Mouse (Mus musculus) urinary bladder, postnatal 25 days (tissue): ENCODE results near the gene Col24a1.

ENCODE experiments used
- DNase-seq: peaks from one replicate; pipeline ENCODE4 v3.0.0; 2022; ENCODE audit warnings: low spot score

The Col24a1 gene

DNA sequence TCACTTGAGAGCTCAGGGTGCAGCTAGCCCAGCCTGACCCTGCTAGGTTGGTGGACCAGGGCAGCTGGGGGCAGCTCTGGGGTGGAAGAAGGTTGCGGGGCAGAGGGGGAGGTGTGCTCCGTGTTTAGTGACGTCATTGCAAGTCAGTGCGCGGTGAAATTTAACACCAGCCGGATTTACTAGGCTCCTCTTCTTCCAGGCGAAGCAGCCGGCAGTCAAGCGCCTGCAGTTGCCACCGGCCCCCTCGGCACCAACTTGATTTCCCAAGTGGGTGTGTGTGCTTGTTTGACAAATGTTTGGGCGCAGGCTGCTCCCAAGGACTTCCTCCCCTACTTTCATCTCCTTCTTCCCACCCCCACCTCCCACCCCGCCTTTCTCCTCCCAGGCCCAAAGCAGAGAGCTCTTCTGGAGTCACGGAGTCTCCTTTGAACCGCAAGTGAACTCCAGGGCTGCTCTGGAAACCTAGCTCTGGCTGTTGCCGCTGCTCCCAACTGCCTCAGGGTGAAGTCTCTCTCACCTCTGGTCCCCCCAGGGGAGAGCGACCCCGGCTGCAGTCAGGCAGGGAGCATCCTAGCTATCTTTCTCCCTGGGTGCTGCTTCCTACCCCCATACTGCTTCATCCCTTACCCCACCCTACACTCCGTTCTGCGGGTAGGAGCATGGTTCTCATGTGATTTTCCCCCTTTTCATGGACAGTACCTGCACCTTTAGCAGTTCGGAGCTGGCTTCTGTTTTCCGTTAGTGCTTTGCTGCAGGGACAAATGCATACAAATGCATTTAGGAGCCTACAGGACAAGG lies at the start of gene Col24a1:
TSS of gene Col24a1 (plus strand) at position 136 of the 798 bp plus-strand sequence.
- no peak for DNase-seq

DNA sequence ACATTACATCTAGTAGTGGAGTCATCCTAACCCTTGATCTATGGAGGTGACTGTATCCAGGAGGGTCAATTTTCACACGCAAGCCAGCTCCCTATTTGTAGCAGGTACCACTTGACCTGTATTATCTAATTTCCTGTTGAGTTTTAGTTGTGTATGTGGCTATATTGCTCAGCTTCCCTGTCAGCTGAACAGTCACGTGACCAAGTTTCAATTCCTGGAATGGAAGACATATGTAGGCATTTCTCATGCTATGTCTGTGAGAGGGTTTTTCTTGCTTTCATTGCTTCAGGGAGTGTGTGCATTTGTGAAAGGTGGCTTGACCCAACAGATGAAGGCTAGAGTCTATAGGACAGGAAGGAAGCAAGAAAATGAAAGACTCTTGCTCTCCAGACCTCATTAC lies 44.2 kb upstream of the Col24a1 start:
- DNase-seq, result no peak

DNA sequence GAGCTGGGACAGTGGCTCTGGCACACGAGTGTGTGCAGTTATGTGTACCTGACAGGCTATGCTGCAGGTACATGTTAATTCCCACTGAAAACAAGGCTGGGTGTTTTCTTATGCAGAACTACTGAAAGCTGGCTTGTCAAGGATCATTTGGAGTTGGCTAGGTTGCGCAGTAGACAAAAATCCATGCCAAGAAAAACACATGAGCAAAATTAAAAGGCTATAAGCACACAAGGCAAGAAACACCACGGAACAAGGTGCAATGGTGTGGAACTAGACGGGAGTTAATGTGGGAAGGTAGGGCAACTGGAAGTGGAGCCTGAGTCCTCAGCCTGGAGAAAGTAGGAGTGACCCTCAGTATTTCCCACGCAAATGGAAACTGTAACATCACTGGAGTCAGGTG lies 39.2 kb upstream of the Col24a1 start:
- DNase-seq, result no peak

DNA sequence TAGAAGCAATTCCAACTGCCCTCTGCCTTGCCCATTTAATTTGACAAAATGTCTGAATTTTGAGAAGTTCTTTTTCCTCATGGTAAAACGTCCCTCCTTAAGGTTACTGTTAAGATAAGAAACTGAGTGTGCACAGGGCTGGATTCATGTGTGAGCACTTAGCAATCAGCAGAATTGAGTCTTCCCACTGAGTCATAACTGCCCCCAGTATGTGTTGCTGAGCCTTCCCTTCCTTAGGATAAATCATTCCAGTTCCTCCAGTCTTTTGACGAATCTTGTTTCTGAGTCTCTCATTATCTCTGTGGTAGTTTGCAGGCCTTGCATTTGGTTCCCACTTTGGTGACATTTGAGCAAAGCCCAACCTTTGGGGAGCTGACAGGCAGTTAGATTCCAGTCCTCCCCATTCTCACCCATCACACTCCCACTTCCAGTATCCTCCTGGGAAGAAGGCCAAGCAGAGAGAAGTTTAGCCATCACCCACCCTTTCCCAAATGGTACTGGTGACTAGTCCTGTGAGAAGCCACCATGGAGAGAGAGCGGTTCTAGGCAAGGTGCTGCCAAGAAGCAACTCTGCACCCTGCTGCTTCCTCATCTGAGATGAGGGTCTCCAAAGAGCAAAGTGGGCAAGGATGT lies 37.4 kb upstream of the Col24a1 start:
- no peak for DNase-seq

DNA sequence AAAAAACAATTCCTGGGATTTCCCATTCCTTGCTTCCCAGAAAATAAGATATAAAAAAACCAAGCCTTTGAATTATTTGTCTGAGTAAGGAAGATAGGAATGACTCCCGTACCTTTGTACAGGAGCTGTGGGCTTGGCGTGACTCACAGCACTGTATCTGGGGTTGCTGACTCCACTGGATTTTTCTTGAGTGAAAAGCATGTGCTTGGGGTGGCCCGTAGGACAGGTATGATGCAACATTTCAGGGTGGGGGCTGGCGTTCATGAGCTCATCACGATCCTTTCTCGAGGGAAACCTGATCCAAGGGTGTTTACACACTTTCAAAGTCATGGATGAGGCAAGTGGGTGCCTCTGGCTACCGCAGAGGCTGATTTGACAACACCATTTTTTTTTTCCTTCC lies 35.6 kb upstream of the Col24a1 start:
- DNase-seq, result no peak

DNA sequence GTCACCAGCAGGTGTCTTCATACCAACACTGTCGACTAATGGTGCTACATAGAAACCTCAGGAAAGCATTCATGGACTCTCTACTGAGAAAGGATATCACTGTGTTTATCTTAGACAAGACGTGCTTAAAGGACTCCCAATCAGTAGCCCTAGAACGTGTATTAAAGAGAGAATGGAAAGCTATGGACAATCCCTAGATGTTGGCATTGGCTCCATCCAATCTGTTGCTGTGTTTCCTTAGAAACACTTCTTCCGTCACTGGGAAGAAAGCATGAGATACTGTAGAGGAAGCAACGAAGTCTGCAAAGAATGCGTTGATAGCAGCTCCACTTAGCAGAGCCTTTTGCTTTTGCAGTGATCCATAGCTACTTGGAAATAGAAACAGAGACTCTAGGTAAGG lies 32.6 kb upstream of the Col24a1 start:
- no peak for DNase-seq

DNA sequence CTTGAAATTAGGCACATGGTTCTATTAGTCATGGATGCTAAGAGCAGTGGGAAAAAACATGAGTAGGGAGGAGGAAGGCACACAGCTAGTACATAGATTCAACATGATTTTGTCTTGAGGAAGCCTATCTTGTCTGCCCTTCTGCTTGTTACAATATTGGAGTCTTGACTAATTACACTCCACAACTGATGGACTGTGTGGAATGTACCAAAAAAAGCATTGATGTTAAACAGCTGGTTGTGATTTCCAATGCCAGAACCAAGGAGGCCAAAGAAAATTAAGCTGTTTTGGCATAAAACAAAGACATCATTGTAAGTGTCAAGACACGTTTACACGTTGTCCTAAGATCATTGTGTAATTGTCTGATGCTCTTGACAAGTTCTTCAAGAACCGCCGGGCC lies 29.1 kb upstream of the Col24a1 start:
- DNase-seq, result no peak

DNA sequence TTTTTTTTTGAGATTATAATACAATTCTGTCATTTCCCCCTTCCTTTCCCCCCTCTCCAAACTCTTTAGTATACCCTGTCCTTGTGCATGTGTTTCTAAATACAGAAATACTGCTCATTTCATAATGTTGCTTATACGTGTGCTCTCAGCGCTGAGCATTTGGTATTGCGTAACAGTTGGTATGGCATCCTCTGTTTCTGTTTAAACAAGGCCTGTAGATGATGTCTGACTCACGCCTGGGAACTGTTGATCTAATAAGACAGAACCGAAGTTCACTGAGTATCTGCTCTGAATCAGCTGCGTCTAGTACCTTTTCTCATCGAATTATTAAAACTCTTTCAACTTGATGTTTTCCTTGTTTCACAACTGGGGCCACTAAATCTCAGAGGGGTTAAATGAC lies 24.2 kb upstream of the Col24a1 start:
- no peak for DNase-seq

DNA sequence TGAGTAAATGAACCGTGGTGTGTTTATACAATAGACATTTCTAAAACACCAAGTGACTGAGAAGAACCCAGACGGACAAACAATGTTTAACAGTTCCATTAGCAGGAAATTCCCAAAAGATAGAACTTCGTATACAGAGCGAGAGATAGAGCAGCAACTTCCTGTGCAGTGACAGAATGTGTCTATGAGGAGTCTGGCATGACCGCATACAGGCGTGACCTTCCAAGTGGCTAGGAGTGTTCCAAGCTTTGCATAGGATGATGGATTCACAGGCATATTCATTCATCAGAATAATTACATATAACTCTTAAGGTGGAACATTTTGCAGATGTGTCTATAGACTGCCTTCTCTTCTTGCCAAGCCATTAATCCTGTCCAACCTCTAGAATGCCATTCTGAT lies 18.1 kb upstream of the Col24a1 start:
- DNase-seq, result no peak

DNA sequence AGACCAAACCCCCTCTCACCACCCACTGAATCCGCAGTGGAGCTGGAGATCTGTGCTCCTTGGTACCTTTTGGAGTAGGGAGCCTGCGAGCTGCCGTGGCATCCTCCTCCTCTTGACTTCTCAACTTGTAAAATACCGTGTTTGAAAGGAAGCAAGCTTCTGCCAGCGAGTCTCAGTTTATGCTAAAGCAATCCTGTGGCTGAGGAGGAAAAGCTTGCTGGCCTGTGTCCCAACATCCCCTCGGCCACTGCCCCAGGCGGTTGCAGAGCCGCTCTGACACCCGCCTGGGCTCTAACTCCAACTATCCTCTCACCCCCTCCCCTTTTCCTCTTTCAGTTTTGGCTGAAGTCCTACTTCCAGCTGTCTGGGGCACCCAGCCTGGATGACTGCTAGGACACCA lies 935 bp downstream of the Col24a1 start:
- DNase-seq, result no peak

DNA sequence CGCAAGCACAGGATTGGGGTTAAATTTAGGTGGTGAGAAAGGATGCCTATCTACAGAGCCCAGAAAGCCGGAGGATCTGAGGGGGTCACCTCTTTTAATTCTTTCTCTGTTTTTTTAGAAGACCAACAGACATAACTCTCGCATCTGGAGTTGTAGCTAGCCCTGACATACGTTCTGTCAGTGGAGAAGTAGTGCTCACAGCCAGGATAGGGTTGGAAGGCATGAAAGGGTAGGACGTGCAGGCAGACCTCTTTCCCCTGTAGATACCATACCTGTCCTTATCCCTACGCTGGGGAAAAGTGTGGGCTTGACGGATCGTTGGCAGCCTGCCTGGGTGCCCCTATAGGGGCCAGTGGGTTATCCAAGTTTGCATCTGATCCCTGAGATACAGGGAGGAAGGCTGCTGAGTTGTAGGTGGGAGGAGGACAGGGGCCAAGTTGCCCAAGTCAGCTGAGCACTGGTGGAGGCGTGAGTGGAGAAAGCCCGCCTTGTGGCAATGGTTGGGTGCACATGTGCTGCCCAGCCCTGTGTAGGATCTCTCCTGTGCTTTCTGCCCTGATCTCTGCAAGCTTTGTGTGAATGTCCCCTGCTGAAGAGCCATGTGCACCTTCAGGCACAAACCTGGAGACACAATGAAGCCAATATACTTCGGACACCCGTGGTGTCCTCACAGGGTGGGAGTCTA lies 1.5 kb downstream of the Col24a1 start:
- no peak for DNase-seq

DNA sequence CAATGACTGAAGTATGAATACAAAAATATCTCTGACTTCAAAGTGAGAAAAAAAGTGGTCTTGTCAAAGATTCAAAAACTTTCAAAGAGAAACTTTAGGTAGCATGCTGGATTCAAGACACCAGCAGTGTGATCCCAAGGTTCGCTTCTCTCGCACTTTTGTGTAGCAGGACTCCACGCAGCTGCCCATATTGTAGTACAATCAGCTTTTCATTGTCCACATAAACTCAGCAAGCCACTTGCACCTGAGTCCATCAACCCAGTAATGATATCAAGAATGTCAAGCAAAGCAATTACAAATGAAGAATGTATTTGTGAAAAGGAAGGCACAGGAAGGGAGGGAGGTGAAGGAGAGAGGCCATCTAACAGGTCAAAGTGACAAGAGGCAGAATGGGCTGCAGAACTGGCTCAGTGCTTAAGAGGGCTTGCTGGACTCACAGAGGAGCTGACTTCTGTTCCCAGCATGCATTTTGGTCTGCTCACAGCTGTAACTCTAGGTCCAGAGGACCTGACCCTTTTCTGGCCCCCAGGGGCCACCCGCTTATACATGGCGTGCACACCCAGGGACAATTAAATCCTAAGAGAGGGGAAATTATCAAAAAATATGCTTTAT lies 7.8 kb downstream of the Col24a1 start:
- no peak for DNase-seq

DNA sequence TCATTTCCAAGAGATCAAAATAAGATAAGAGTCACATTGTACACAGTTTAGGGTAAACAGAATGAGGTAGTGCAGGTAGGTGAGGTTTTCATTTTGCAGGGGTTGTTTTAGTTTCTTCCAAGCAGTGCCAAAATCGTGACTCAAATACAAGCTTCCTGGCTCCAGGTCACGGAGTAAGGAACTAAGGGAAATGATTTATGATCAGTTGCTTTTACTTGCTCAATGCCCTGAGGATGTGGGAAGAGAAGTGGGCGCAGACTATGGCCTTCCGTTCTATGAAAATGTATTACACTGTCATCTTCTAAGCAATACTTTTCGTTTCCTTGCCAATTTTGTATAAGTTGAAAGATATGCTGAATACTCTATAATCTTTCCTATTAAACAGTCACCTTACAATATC lies 13.0 kb downstream of the Col24a1 start:
- DNase-seq, result no peak

DNA sequence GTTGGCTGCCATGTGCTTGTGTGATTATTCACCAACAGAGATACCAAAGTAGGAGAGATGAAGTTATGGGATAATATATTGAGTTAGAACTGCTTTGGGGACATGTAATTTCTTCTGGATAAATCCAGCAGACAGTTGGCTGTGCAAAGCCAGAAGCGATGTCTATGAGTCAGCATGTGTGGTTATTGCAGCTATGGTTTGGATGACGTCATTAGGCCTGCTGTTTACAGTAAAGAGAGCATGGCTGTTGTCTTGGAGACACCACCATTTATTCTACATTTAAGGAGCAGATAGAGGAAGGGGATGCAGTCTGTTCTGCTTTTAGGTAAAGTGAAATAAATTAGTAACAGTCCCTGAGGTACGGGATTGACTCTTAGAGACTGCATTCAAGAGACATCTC lies 14.9 kb downstream of the Col24a1 start:
- no peak for DNase-seq

DNA sequence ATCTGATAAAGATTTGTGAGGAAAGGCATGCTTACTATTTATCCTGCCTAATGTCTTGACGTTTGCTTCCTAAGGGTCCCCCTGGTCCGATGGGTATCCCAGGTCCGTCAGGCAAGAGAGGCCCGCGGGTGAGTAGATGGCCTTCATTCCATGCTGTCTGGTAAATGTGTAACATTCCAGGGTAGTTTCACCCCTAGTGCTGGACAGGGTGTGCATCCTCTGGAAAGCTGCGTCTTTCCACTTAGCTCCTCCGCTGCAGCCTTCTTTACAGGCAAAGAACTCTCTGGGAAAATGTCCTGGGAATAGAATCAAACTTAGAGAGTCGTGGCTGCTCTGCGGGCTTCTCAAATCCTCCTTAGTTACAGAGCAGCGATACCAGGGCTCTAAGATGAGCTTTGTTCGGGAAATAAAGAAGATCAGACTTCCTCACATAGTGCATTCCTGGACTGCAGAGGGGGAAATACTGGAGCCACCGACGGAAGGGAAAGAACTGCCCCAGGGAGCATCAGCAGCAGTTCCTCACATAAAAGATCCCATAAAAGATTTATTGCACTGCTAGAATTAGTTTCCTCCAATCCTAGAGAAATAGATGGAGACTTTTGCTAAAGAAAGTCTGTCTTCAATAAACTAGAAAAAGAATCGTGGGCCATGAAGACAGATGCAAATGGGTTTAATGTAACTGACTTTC lies 28.5 kb downstream of the Col24a1 start:
- DNase-seq, result no peak

DNA sequence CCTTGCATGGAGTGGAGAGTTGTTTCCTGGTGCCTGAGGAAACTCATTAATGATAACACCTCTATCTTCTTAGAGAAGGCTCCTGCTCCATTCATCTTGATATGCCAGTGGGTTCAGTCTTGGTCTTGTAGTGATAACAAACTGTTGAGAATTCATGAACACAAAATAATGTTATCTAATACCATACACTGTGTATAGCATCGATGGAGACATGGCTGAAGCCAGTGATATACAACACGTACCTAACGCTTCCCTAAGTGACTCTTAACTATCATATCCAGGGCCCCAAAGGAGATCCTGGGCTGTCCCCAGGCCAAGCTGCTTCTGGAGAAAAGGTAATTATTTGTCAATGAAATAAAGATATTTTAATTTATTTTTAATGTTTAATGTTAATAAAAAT lies 33.1 kb downstream of the Col24a1 start:
- DNase-seq, result no peak

DNA sequence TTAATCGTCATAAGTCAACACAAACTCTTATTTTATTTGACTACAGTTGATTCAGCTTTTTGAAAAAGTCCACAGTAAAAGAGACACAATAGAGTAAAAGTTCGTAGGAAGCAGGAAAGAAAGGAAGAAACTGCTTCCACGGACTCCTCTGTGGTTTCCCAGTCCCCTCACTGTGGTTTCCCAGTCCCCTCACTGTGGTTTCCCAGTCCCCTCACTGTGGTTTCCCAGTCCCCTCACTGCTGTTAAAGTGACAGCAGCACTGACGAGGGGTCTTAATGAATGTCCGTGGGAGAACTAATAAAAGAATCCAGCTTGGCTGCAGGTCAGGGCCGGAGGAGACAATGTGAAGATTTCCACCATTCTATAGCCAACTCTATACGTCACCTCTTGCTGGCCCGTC lies 39.4 kb downstream of the Col24a1 start:
- no peak for DNase-seq

DNA sequence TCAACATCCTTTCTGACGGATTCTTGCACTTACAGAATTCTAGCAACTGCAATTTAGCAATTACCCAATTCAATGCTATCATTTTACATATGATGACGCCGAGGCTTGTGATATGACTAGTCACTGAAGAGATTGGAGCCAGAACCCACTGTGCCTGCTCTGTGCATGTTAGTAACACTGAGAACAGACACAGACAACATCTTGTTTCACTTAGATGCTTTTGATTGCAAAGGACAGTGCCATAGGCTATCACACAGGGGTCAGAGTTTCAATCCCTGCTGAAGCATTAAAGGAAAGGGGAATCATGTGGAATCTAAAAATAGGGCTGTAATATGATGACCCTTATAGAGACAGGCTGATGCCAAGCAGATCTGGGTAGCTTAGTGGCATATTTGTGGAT lies 41.8 kb downstream of the Col24a1 start:
- no peak for DNase-seq

DNA sequence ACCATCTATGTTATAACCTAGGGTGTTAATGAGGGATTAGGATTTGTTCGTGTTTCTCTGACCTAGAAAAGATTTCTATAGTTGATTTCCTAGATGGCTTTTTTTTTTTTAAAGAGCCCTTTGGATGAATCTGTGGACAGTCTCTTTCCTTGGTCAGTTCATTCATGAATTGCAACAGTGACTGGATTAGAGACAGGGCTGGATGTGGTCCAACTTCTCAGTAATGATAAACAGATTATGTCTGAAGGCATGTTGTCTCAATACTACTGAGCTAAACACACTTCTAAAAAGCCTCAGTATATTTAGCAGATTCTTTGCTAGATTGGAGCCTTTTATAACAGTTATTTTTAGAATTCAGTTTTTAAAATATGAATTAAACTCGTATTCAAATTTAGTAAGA lies 44.9 kb downstream of the Col24a1 start:
- DNase-seq, result no peak

DNA sequence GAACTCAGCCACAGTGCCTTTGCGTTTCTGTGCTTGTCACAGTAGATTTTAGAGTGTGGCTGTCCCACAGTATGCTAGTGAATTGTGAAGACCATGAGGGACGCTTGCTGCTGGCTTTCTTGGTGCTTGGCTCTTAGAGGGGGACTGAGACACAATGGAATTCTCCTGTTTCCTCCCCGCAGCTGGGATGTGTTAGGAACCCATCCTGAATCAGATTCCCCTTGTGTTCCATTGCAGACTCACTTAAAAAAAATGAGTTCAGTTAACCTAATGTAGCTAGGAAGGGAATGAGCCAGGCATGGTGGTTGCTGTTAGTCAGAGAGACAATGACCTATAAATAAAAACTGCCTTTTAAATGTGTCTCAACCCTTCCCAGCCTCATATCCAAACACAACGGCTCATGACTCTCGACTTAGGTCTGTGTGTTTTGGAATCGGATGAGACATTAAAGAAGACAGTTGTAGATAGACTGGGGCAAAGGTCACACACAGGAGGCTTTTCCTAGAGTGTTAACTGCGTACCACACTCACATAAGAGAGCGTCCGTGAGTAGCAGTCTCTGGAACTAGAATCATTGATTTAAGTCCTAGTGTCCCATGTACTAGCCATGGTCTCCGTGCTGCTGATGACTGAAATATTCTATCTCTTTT lies 47.7 kb downstream of the Col24a1 start:
- DNase-seq, result no peak

DNA sequence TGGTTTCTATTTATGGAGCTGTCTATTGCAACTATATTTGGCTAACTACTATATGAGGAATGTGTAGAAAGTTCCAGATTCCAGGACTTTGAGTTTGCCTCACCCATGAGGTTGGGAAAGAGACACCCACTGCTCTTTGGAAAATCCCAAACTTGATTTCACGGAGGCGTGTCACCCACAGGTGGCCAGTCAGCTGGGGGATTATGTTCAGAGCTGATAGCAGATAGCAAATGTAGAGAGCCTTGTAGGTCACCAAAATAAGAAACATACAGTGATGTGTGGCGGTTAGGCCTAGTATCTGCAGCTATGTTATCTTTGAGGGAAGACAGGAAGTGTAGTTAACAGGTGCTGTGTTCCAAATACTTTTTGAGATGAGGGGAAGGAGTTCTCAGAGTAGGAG lies 56.4 kb downstream of the Col24a1 start:
- DNase-seq, result no peak

DNA sequence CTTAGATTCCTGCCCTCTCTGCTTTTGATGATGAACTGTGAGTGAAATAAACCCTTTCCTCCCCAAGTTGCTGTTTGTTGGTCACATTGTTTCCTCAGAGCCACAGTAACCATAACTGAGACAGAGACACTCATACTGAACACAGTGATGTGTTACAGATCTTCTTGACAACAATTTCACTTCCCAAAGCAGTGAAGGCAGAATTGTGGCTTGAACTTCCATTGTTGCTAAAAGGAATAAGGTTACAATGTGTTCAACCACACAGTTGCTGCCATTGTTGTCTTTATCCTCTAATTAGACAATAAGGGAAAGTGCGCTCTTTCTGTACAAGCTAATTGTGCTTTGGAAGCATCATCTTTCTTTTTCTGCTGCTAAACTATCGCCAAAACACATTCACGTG lies 61.7 kb downstream of the Col24a1 start:
- no peak for DNase-seq
